Mouse (Mus musculus) heart, postnatal 25 days (tissue): ENCODE measurements around the gene Man1c1. TPM values are rescaled to one million over a fixed set of nuclear protein-coding genes. Genes with fewer than 3 reads are reported as not detected.

Source experiments
- DNase-seq: peaks from one replicate; pipeline ENCODE4 v3.0.0; 2022; ENCODE audit warnings: low spot score
- intact Hi-C: fragments of 180-260 bp; cut with DNase I; formaldehyde crosslinking; loops from one replicate; pipeline ENCODE4 v1.15.1; 2025
- total RNA-seq, 2 experiments: library from RNA; stranded (reverse); gene quantifications; 2 replicates each; pipeline ENCODE4 v1.2.3; 2021

Man1c1 gene
- total RNA-seq, 2 experiments from 2014 or later = 21.0 to 25.0 TPM

GRCm38 (mm10) chr4:134682423-134682822, 21.7 kb downstream of the Man1c1 start:
- no peak for DNase-seq
- intact Hi-C loops = no loop called here

GRCm38 (mm10) chr4:134681819-134682218, 22.3 kb downstream of the Man1c1 start:
- DNase-seq = no peak
- intact Hi-C loops = no loop called here

- intact Hi-C loops = no loop called here
- no peak for DNase-seq
Measured at GRCm38 (mm10) chr4:134677556-134678508, 26.3 kb downstream of the Man1c1 start.

- intact Hi-C loops = no loop called here
- no peak for DNase-seq
Measured at GRCm38 (mm10) chr4:134675800-134676199, 28.3 kb downstream of the Man1c1 start.

- intact Hi-C loops = no loop called here
- no peak for DNase-seq
Measured at GRCm38 (mm10) chr4:134674970-134675369, 29.1 kb downstream of the Man1c1 start.

- no peak for DNase-seq
Measured at GRCm38 (mm10) chr4:134673882-134674463, 30.1 kb downstream of the Man1c1 start.

GRCm38 (mm10) chr4:134673151-134673550, 30.9 kb downstream of the Man1c1 start:
- intact Hi-C loops = no loop called here
- DNase-seq = no peak

More at GRCm38 (mm10) chr4:134673882-134674463, 30.1 kb downstream of the Man1c1 start:
- intact Hi-C loops = no loop called here

- no peak for DNase-seq
- intact Hi-C loops = no loop called here
Measured at GRCm38 (mm10) chr4:134672326-134672725, 31.8 kb downstream of the Man1c1 start.

GRCm38 (mm10) chr4:134671660-134672173, 32.4 kb downstream of the Man1c1 start:
- no peak for DNase-seq
- intact Hi-C loops = no loop called here

- intact Hi-C loops = no loop called here
- DNase-seq = no peak
Measured at GRCm38 (mm10) chr4:134669742-134670354, 34.2 kb downstream of the Man1c1 start.

GRCm38 (mm10) chr4:134668355-134669028, 35.6 kb downstream of the Man1c1 start:
- intact Hi-C loops = no loop called here
- DNase-seq = no peak

GRCm38 (mm10) chr4:134666391-134666790, 37.7 kb downstream of the Man1c1 start:
- intact Hi-C loops = no loop called here

GRCm38 (mm10) chr4:134663052-134663451, 41.0 kb downstream of the Man1c1 start:
- peak; percentile 20 for DNase-seq
- intact Hi-C loops = no loop called here

More at GRCm38 (mm10) chr4:134666391-134666790, 37.7 kb downstream of the Man1c1 start:
- no peak for DNase-seq

- intact Hi-C loops = no loop called here
Measured at GRCm38 (mm10) chr4:134660630-134661183, 43.4 kb downstream of the Man1c1 start.

GRCm38 (mm10) chr4:134659354-134660301, 44.5 kb downstream of the Man1c1 start:
- intact Hi-C loops = no loop called here
- no peak for DNase-seq

More at GRCm38 (mm10) chr4:134660630-134661183, 43.4 kb downstream of the Man1c1 start:
- no peak for DNase-seq

- DNase-seq = no peak
- intact Hi-C loops = no loop called here
Measured at GRCm38 (mm10) chr4:134657473-134657872, 46.6 kb downstream of the Man1c1 start.

- intact Hi-C loops = loop anchor here (5.0 kb wide), 1 partner anchor 38 kb away; no protein-coding TSS in a partner anchor
- no peak for DNase-seq
Measured at GRCm38 (mm10) chr4:134654391-134654790, 49.7 kb downstream of the Man1c1 start.

- DNase-seq = no peak
- intact Hi-C loops = loop anchor here (5.0 kb wide), 1 partner anchor 40 kb away; no protein-coding TSS in a partner anchor
Measured at GRCm38 (mm10) chr4:134652720-134653119, 51.4 kb downstream of the Man1c1 start.
